Mouse (Mus musculus): ENCODE measurements around the gene Lzic.
"Not testable (repeated sequence)": the region's sequence is repeated elsewhere in the genome, so short reads cannot be mapped to it uniquely, and the experiment has no call there.

- TF ChIP-seq CTCF (IDR thresholded peaks at IDR 0.05); EP300 (IDR thresholded peaks at IDR 0.05; ENCODE audit: insufficient read depth, low read depth, low read length); POLR2A (IDR thresholded peaks at IDR 0.05; ENCODE audit: insufficient read depth, low read depth, low read length): not testable (repeated sequence)
Observed at GRCm38 (mm10) chr4:149457163-149457562, 27.9 kb upstream of the Lzic start.
